Mouse (Mus musculus) hindbrain, embryonic 13.5 days (tissue): ENCODE measurements around the gene Pin1. TPM values are rescaled to one million over a fixed set of nuclear protein-coding genes. Genes with fewer than 3 reads are reported as not detected.
"Not testable (repeated sequence)": the region's sequence is repeated elsewhere in the genome, so short reads cannot be mapped to it uniquely, and the experiment has no call there.

Source experiments
- ATAC-seq: fragments of 200-750 bp; cut with Nextera tagmentation; 2 replicates; pipeline ENCODE4 v1.8.0; 2017; ENCODE audit warnings: moderate TSS enrichment; ENCODE audit not compliant: low FRiP score
- H3K27ac ChIP-seq: fragments of 300-500 bp; sonication (generic); 2 replicates; pipeline ENCODE4 v1.5.1; 2015; ENCODE audit warnings: inconsistent platforms, mild to moderate bottlenecking, moderate library complexity
- H3K27me3 ChIP-seq: fragments of 300-500 bp; sonication (generic); 2 replicates; pipeline ENCODE4 v1.6.1; 2015; ENCODE audit warnings: mild to moderate bottlenecking, inconsistent platforms
- H3K36me3 ChIP-seq: fragments of 300-500 bp; sonication (generic); 2 replicates; pipeline ENCODE4 v1.6.1; 2015; ENCODE audit warnings: mild to moderate bottlenecking, inconsistent platforms
- H3K4me1 ChIP-seq: fragments of 300-500 bp; sonication (generic); replicated peaks from 2 replicates; pipeline ENCODE4 v1.6.1; 2015; ENCODE audit warnings: inconsistent platforms
- H3K4me2 ChIP-seq: fragments of 300-500 bp; sonication (generic); 2 replicates; pipeline ENCODE4 v1.6.1; 2015; ENCODE audit warnings: inconsistent platforms, mild to moderate bottlenecking, moderate library complexity
- H3K4me3 ChIP-seq: fragments of 300-500 bp; sonication (generic); 2 replicates; pipeline ENCODE4 v1.5.1; 2015; ENCODE audit warnings: mild to moderate bottlenecking, inconsistent platforms
- H3K9ac ChIP-seq: fragments of 300-500 bp; sonication (generic); 2 replicates; pipeline ENCODE4 v1.6.1; 2015; ENCODE audit warnings: mild to moderate bottlenecking, inconsistent platforms
- H3K9me3 ChIP-seq: fragments of 300-500 bp; sonication (generic); 2 replicates; pipeline ENCODE4 v1.6.1; 2016; ENCODE audit warnings: inconsistent platforms
- WGBS: fragments of 180-500 bp; shearing (Covaris S2); methylation state at CpG from one replicate; pipeline ENCODE4 v1.1.7; 2015; 5-methylcytosine and 5-hydroxymethylcytosine counted together
- polyA plus RNA-seq: library from polyadenylated mRNA; unstranded; fragments of >200 nt; fragmentation: Nextera tagmentation; extraction: Ambion mirVana; gene quantifications from 2 replicates; pipeline ENCODE4 v1.2.1, GENCODE M21; 2015

Pin1 gene
- 59.8 and 61.5 TPM in 2 replicates for polyA plus RNA-seq

DNA sequence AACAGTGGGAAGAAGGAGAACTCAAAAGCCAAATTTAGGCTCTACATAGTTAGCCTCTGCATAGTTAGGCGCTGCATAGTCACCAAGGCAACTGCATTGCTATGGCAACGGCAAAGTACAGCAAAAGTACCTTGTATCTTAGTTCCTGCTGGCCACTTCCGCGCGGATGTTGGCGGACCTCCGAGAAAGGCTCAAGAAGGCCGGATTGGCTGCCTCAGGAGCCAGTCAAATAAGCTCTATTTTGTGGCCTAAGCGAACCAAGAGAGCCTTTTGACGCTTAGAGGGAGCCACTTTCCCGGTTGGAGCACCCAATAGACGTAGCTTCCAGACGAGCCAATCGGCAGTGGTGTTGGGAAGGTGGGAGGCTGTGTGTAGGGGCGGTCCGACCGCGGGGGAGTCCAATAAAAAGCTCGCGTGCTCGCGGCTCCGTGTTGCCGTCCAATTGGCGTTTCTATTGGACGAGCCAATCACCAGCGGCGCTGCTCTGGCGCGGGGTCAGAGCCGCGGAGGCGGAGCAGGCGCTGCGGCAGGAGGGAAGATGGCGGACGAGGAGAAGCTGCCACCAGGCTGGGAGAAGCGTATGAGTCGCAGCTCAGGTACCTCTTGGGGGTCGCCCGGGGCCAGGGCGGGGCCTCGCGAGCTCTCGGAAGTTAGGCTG is at the start of gene Pin1:
Gene Pin1 (plus strand): TSS at position 494 of the 658 bp plus-strand sequence.
- peak; percentile 99 for ATAC-seq
- Histone ChIP-seq H3K27me3 (no peaks in the 10 kb centered on the region), H3K9ac (peak within 1 kb of the TSS; percentile 93), H3K27ac (peak within 1 kb of the TSS; percentile 72), H3K4me2 (peak within 1 kb of the TSS; percentile 82), H3K4me3 (peak within 1 kb of the TSS; percentile 95), H3K36me3 (peaks cover 56% of the 10 kb centered on the region), H3K9me3 (no peaks in the 10 kb centered on the region), H3K4me1 (peaks cover 48% of the 10 kb centered on the region)
- under 1% methylated on average over 44 of the region's 45 CpGs for WGBS

DNA sequence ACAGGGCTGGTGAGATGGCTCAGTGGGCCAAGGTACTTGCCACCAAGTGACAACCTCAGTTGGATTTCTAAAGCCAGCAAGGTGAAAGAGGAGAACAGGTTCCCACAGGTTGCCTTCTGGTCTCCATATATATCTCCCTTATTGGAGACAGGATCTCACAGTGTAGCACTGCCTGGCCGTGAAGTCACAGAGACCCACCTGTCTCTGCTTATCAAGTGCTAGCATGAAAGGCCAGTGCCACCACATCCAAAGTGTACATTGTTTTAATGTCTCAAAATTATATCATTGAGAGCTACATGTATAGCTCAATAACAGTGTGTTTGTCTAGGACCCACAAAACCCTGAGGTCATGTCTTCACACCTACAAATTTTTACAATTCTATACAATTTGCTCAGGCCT is 45.6 kb upstream of the Pin1 start:
- Histone ChIP-seq H3K9me3 (peaks cover 3% of the 10 kb centered on the region; the same call in 1 of the 2 replicates), H3K9ac (peak overlapping the region; percentile 84), H3K4me1 (peaks cover 12% of the 10 kb centered on the region), H3K27ac (peak overlapping the region; percentile 96; the same call in 1 of the 2 replicates), H3K36me3 (peaks cover 23% of the 10 kb centered on the region), H3K4me2 (peak overlapping the region; percentile 66), H3K4me3 (peak overlapping the region; percentile 59; the same call in 1 of the 2 replicates), H3K27me3 (no peaks in the 10 kb centered on the region)
- whole genome bisulfite sequencing = 96% methylated on average over 1 of the region's 1 CpGs
- no peak for ATAC-seq

DNA sequence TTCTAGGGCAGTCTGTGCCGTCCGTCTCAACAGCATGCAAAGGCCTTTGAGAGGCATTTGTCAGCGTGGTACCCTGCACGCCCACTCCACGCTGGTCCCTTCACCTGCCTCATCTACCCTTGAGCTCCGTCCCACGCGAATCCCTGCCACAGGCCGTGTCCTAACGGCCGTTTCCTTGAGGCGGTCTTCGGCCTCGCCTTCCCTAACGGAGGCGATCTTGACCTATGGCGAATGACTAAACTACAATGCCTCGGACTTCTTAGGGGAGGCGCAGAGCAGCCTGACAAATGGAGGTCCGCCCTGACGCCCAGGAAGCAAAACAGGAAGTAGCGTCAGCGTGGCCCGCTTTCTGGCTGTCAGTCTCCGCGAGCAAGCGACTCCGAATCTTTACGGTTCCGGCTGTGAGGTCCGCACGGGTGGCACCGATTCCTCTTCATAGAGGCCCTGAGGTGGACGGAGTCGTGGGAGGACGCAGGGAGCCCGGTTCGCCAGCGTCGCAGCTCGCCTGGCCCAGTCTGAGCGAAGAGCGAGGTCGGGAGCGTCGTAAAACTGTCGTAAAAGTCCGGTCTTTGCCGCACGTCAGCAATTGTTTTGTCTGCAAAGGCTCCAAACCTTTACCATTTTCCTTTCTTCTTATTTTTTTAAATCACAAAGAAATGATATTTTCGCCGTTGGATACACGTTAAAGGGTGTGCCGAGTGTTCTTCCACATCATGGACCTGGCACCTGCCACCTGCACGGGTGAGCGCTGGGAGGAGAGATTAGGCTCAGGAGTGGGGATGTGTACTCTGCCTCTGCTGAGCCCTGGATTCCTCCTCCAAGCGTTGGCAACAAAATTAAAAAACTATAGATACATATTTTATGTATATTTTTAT is 44.6 kb upstream of the Pin1 start:
- Histone ChIP-seq H3K27ac (peak overlapping the region; percentile 96), H3K27me3 (no peaks in the 10 kb centered on the region), H3K9me3 (peaks cover 3% of the 10 kb centered on the region; the same call in 1 of the 2 replicates), H3K36me3 (peaks cover 16% of the 10 kb centered on the region), H3K4me2 (peak overlapping the region; percentile 66), H3K9ac (peak overlapping the region; percentile 84), H3K4me3 (peak overlapping the region; percentile 59), H3K4me1 (peaks cover 12% of the 10 kb centered on the region)
- under 1% methylated on average over 57 of the region's 57 CpGs for WGBS
- peak; percentile 93 for ATAC-seq

DNA sequence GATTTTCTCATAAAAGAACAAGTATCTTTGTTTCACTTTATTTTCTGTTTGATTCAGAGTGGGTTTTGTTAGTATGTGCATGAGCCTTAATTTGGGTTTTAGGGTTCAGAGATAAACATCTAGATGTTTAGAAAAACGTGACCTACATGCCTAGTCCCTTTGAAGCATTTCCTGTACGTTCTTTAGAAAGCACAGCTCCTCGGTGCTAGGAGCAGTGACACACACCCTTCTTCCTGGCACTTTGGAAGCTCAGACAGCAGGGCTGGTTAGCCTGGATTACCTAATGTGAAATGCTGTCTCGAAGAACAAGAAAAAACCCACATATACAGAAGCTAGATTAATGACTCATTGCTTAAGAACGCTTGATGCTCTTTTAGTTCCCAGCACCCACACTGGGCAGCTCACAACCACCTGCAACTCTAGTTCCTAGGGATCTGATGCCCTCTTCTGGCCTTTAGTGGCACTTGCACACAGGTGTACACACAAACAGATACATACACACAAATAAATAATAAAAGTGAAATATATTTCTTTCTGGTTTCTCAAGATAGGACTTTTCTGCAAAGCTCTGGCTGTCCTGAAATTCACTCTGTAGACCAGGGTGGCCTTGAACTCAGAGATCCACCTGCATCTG is 41.9 kb upstream of the Pin1 start:
- H3K27me3 ChIP-seq = no peaks in the 10 kb centered on the region
- no peak overlapping the region for H3K9ac ChIP-seq
- no peak overlapping the region for H3K27ac ChIP-seq
- peaks cover 13% of the 10 kb centered on the region for H3K36me3 ChIP-seq
- ATAC-seq = no peak
- H3K9me3 ChIP-seq = peaks cover 3% of the 10 kb centered on the region; the same call in 1 of the 2 replicates
- peaks cover 12% of the 10 kb centered on the region for H3K4me1 ChIP-seq
- no peak overlapping the region for H3K4me2 ChIP-seq
- no peak overlapping the region for H3K4me3 ChIP-seq
- 90% methylated on average over 5 of the region's 5 CpGs for WGBS

DNA sequence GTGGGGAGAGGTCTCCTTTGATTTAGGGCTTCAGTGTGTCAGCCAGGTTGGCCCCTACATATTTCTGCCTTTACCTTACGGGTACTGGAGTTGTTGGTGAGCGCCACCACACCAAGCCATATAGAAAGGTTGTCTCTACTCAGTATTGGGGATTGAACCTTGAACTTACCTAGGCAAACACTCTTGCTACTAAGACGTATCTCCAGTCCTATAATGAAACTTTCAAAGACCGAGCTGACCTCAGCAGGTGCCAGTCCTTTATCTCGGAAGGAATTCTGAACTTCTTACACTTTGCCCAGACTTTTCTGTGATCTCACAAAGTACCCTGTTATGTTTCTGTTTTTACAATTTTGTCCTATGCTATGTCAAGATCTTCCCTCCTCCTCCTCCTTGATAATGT is 39.9 kb upstream of the Pin1 start:
- H3K4me2 ChIP-seq = no peak overlapping the region
- H3K4me1 ChIP-seq = peaks cover 3% of the 10 kb centered on the region; the same call in 1 of the 2 replicates
- H3K27me3 ChIP-seq = no peaks in the 10 kb centered on the region
- H3K9ac ChIP-seq = no peak overlapping the region
- no peak overlapping the region for H3K4me3 ChIP-seq
- 82% methylated on average over 5 of the region's 5 CpGs for WGBS
- H3K27ac ChIP-seq = no peak overlapping the region
- H3K36me3 ChIP-seq = peaks cover 20% of the 10 kb centered on the region
- no peak for ATAC-seq
- peaks cover 3% of the 10 kb centered on the region; the same call in 1 of the 2 replicates for H3K9me3 ChIP-seq

DNA sequence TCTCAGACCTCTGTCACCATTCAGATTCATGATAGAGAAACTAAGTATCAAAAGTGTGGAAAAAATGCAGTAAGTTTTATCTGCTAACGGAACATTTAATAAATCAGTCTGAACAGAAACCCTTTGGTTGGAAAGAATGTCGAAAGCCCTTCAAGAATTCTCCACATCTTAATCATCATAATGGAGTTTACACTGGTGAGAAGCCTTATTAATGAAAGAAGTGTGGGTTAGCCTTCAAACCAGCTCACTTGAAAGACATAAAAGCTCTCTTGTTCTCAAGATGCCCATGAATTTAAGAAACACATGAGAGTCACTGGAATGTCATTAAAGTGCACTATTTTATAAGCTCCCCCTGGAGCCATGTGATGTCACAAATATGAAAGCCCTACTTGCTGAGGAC is 35.2 kb upstream of the Pin1 start:
- ATAC-seq = no peak
- no peaks in the 10 kb centered on the region for H3K4me1 ChIP-seq
- H3K36me3 ChIP-seq = peaks cover 17% of the 10 kb centered on the region
- no peak overlapping the region for H3K27ac ChIP-seq
- no peak overlapping the region for H3K4me2 ChIP-seq
- no peaks in the 10 kb centered on the region for H3K27me3 ChIP-seq
- no peak overlapping the region for H3K9ac ChIP-seq
- H3K4me3 ChIP-seq = no peak overlapping the region
- 89% methylated on average over 2 of the region's 2 CpGs for WGBS
- no peaks in the 10 kb centered on the region for H3K9me3 ChIP-seq

DNA sequence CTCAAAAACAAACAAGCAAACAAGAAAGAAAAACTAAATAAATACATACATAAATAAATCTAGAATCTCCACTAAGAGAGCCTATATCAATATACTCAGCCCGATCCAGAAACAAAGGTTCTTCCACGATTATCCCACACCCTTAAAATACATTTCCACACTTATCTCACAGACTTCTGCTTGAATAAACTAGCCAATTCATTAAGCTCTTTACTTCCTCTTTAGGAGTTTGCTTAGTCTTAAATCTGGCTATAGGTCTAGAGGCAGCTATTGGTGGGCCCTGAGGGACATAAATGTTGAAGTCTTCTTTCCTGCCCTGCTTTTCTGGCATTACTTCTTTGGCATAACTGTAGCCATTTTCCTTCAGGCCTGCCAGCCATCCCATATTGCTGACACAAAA is 20.6 kb upstream of the Pin1 start:
- Histone ChIP-seq H3K9me3 (no peaks in the 10 kb centered on the region), H3K9ac (no peak overlapping the region), H3K4me2 (no peak overlapping the region), H3K36me3 (peaks cover 18% of the 10 kb centered on the region), H3K27me3 (no peaks in the 10 kb centered on the region), H3K4me3 (no peak overlapping the region), H3K27ac (no peak overlapping the region), H3K4me1 (no peaks in the 10 kb centered on the region)
- WGBS = 96% methylated on average over 2 of the region's 2 CpGs
- no peak for ATAC-seq

DNA sequence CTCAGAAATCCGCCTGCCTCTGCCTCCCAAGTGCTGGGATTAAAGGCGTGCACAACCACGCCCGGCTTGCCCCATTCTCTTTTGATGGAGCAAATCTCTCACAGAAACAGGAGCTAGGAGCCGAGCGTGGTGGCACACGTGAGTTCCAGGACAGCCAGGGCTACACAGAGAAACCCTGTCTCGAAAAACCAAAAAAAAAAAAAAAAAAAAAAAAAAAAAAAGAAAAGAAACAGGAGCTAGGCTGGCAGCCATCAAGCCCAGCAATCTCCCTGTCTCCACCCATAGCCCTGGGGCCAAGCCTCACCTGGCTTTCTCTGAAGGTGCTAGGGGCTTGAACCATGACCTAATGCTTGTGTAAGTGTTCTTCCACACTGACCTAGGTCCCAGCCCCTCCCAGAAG is 16.2 kb upstream of the Pin1 start:
- H3K9me3 ChIP-seq, H3K4me2 ChIP-seq, H3K27ac ChIP-seq, H3K4me3 ChIP-seq, ATAC-seq, H3K9ac ChIP-seq, H3K27me3 ChIP-seq: not testable (repeated sequence)
- Histone ChIP-seq H3K4me1 (peaks cover 13% of the 10 kb centered on the region), H3K36me3 (peaks cover 26% of the 10 kb centered on the region)
- 95% methylated on average over 8 of the region's 8 CpGs for WGBS

DNA sequence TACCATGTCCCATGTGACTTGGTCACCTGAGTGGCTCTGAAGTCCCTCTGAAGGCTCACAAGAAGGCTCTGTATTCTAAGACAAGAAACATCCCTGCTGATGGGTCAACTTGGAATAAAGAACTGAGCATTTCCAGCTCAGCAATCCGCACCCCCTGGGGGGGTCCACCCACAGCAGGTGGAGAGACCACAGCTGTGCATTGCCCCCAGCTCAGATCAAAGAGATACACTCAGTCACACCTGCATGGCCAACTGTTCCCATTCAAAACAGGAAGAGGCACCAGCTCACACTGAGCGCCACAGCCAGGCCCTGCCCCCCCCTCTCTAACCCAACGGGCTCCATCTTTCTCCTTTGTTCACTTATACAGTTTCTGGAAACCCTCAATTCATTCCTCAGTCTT is 15.6 kb upstream of the Pin1 start:
- ATAC-seq = peak; percentile 55; the same call in 1 of the 2 replicates
- WGBS = 85% methylated on average over 3 of the region's 3 CpGs

DNA sequence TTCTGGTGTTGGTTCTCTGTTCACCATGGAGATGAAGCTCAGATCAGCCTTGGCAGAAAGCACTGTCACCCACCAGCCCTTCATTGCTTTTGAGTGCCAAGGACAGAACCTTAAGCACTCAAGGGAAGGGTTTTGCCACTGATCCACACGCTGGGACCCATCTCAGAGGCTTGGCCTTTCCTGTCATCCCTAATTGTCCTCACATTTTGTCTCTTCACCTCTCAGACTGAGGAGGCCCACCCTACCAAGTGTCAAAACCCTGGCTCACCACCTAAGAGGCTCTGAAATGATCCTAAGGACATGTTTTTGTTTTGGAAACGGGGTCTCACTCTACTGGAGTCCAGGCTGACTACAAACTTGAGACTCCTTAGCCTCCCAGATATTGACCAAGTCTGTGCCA is 15.1 kb upstream of the Pin1 start:
- Histone ChIP-seq H3K9me3 (no peaks in the 10 kb centered on the region), H3K27ac (no peak overlapping the region), H3K36me3 (peaks cover 26% of the 10 kb centered on the region), H3K4me1 (peaks cover 24% of the 10 kb centered on the region), H3K4me3 (no peak overlapping the region), H3K4me2 (no peak overlapping the region), H3K9ac (no peak overlapping the region), H3K27me3 (no peaks in the 10 kb centered on the region)
- 87% methylated on average over 2 of the region's 2 CpGs for WGBS
- no peak for ATAC-seq

More for the DNA sequence above, 15.6 kb upstream of the Pin1 start:
- H3K4me3 ChIP-seq = no peak overlapping the region
- H3K9me3 ChIP-seq = no peaks in the 10 kb centered on the region
- peaks cover 19% of the 10 kb centered on the region for H3K4me1 ChIP-seq
- H3K27ac ChIP-seq = no peak overlapping the region
- H3K36me3 ChIP-seq = peaks cover 26% of the 10 kb centered on the region
- H3K27me3 ChIP-seq = no peaks in the 10 kb centered on the region
- no peak overlapping the region for H3K9ac ChIP-seq
- no peak overlapping the region for H3K4me2 ChIP-seq

DNA sequence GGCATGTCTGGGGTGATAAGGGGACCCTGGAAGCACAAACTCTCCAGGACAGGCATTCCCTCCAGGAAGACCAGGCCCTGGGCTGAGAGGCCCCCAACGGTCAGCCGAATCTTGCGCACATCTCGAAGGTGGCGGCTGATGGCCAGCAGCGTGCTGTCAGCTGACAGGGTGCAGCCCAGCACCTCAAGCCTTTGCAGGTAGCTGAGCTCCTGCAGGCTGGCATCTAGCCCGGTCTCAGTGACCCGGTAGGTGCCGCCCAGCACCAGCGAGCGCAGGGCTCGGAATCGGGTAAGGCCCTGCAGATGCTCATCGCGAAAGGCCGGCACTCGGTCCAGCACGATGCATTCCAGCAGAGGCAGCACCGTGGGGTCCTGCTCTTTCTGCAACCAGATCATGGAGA is 13.3 kb upstream of the Pin1 start:
- H3K9ac ChIP-seq = no peak overlapping the region; the same call in 1 of the 2 replicates
- H3K36me3 ChIP-seq = peaks cover 26% of the 10 kb centered on the region
- H3K9me3 ChIP-seq = no peaks in the 10 kb centered on the region
- ATAC-seq = no peak
- no peaks in the 10 kb centered on the region for H3K27me3 ChIP-seq
- no peak overlapping the region for H3K4me2 ChIP-seq
- no peak overlapping the region for H3K27ac ChIP-seq
- no peak overlapping the region for H3K4me3 ChIP-seq
- H3K4me1 ChIP-seq = peaks cover 29% of the 10 kb centered on the region
- 95% methylated on average over 19 of the region's 19 CpGs for WGBS

DNA sequence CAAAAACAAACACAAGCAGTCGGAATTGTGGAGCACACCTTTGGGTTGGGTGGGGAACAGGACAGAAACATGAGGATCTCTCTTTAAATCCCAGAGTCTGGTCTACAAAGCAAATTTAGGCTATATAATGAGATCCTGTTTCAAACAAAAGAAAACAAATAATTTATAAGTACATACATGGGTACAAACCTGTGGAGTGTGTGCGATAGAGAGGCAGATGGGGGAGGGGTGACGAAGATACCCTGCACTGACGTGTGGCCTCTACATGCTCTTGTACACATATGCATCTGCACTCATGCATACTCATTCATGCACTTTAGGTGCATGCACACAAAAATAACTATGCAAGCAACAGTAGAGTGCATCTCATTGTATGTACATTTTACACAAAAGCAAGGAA is 12.4 kb upstream of the Pin1 start:
- Histone ChIP-seq H3K4me1 (peaks cover 32% of the 10 kb centered on the region), H3K36me3 (peaks cover 26% of the 10 kb centered on the region), H3K27me3 (no peaks in the 10 kb centered on the region), H3K4me2 (no peak overlapping the region), H3K9me3 (no peaks in the 10 kb centered on the region), H3K4me3 (no peak overlapping the region), H3K9ac (no peak overlapping the region), H3K27ac (no peak overlapping the region)
- ATAC-seq = no peak
- 87% methylated on average over 4 of the region's 4 CpGs for WGBS
